Mouse (Mus musculus) kidney, adult 2 months (tissue): ENCODE data around the gene Grik4. TPM values are rescaled to one million over a fixed set of nuclear protein-coding genes. Genes with fewer than 3 reads are reported as not detected.

Experiments
- DNase-seq: peaks from one replicate; pipeline ENCODE4 v3.0.0; 2021
- H3K27ac ChIP-seq: fragments of 200-500 bp; 2 replicates; pipeline ENCODE4 v1.5.1; 2012; ENCODE audit warnings: low read depth, low read length, control low read depth, inconsistent platforms; ENCODE audit not compliant: insufficient read depth
- H3K27me3 ChIP-seq: fragments of 200-500 bp; replicated peaks from 2 replicates; pipeline ENCODE4 v1.6.1; 2012; ENCODE audit warnings: mild to moderate bottlenecking, moderate library complexity, low read length, inconsistent platforms; ENCODE audit not compliant: control insufficient read depth, insufficient read depth
- H3K36me3 ChIP-seq: fragments of 200-500 bp; 2 replicates; pipeline ENCODE4 v1.6.1; 2012; ENCODE audit warnings: mild to moderate bottlenecking, moderate library complexity, low read length, inconsistent platforms; ENCODE audit not compliant: control insufficient read depth, insufficient read depth
- H3K4me1 ChIP-seq: fragments of 200-500 bp; 2 replicates; pipeline ENCODE4 v1.6.1; 2011; ENCODE audit warnings: low read length; ENCODE audit not compliant: control insufficient read depth, insufficient read depth
- H3K4me3 ChIP-seq: fragments of 200-500 bp; 2 replicates; pipeline ENCODE4 v1.5.1; 2011; ENCODE audit warnings: mild to moderate bottlenecking, low read depth, low read length, control low read depth; ENCODE audit not compliant: insufficient read depth
- CTCF ChIP-seq: fragments of 200-500 bp; conservative IDR thresholded peaks from 2 replicates; pipeline ENCODE4 v1.5.1; 2011; ENCODE audit warnings: low read depth, mild to moderate bottlenecking, control low read depth, low read length, moderate library complexity, mixed read lengths; ENCODE audit not compliant: insufficient read depth, insufficient read length
- POLR2A ChIP-seq: fragments of 200-500 bp; IDR thresholded peaks from one replicate; pipeline ENCODE4 v1.6.1; 2011; ENCODE audit warnings: low read depth, low read length, control low read depth
- WGBS: fragments of 180-500 bp; shearing (Covaris S2); methylation state at CpG from one replicate; pipeline ENCODE4 v1.1.7; 2018; 5-methylcytosine and 5-hydroxymethylcytosine counted together
- polyA plus RNA-seq: library from polyadenylated mRNA; depleted of rRNA; stranded (reverse); fragments of >200 nt; gene quantifications from 2 replicates; pipeline ENCODE4 v1.2.3, GENCODE M21; 2012

Grik4 gene
- polyA plus RNA-seq, 1 experiment = 0.05 TPM

DNA sequence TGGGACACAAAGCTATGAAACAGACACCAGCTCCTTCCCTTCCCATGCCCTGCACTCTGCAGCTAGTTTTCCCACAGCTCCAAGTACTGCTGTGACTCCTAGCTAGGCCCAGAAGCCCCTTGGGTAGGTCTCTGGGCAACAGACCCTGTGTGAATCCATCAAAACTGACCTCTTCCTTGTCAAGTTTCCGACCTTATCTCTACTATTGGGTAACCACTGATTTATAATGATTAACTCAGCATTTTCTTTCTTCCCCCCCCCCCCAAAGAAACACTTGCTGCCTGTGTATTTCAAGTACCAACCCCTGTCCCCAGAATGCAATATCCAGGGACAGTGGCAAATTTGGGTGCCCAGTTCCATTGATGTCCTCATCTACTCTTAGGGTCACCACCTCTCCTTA lies 437.3 kb downstream of the Grik4 start:
- WGBS = 59% methylated on average over 1 of the region's 1 CpGs
- TF ChIP-seq CTCF (no peak), POLR2A (no peak)
- Histone ChIP-seq H3K36me3 (no peaks in the 10 kb centered on the region), H3K4me1 (peaks cover 8% of the 10 kb centered on the region; the same call in 1 of the 2 replicates), H3K27me3 (no peaks in the 10 kb centered on the region), H3K27ac (no peak overlapping the region), H3K4me3 (no peak overlapping the region)
- DNase-seq = no peak

- Histone ChIP-seq H3K4me1 (peaks cover 6% of the 10 kb centered on the region; the same call in 1 of the 2 replicates), H3K27me3 (no peaks in the 10 kb centered on the region), H3K4me3 (peak overlapping the region; percentile 42), H3K27ac (peak overlapping the region; percentile 86), H3K36me3 (no peaks in the 10 kb centered on the region)
- no peak for TF ChIP-seq CTCF
- no peak for TF ChIP-seq POLR2A
- DNase-seq = peak; percentile 72
- 64% methylated on average over 3 of the region's 3 CpGs for WGBS
These were observed 439.3 kb downstream of the Grik4 start for GRCm38 (mm10) chr9:42504971-42505510.

GRCm38 (mm10) chr9:42504559-42504958 lies 439.7 kb downstream of the Grik4 start:
- H3K4me3 ChIP-seq = no peak overlapping the region
- no peaks in the 10 kb centered on the region for H3K36me3 ChIP-seq
- H3K27ac ChIP-seq = peak overlapping the region; percentile 86
- 68% methylated on average over 11 of the region's 11 CpGs for WGBS
- no peaks in the 10 kb centered on the region for H3K27me3 ChIP-seq
- no peak for DNase-seq
- TF ChIP-seq CTCF = no peak
- no peak for TF ChIP-seq POLR2A
- peaks cover 6% of the 10 kb centered on the region; the same call in 1 of the 2 replicates for H3K4me1 ChIP-seq

DNA sequence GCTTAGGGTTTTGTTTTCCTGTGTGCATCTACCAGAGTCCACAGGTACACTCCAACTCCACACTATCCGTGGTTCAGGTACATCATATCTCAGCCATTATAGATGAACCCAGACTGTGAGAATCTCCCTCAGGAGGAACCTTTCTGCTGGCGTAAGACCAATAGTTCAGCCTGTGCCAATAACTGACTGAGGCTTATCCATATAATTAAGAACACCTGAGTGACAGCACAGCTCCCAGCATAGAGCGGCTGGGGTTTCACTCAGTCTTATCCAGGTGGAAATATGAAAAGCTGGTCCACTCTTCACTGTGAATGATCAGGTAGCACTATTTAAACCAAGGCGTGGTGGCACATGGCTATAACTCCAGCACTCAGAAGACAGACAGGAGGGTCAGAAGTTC lies 440.6 kb downstream of the Grik4 start:
- H3K4me1 ChIP-seq = peaks cover 6% of the 10 kb centered on the region; the same call in 1 of the 2 replicates
- H3K27me3 ChIP-seq = no peaks in the 10 kb centered on the region
- DNase-seq = no peak
- TF ChIP-seq POLR2A (no peak), CTCF (no peak)
- WGBS = 76% methylated on average over 4 of the region's 4 CpGs
- no peak overlapping the region for H3K4me3 ChIP-seq
- no peak overlapping the region for H3K27ac ChIP-seq
- H3K36me3 ChIP-seq = no peaks in the 10 kb centered on the region

DNA sequence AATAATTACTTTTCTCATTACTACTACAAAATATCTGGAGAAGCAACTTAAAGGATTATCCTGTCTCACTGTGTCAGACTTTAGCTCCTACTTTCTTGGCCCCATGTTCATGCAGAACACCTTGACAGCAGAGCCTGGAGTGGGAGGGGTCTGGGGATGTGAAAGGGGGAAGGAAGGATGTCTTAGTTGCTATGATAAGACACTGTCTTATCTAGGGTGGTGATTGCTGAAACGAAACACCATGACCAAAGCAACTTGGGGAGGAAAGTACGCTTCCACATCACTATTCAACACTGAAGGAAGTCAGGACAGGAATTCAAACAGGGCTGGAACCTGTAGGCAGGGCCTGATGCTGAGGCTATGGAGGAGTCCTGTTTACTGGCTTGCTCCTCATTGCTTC lies 448.0 kb downstream of the Grik4 start:
- Histone ChIP-seq H3K27me3 (no peaks in the 10 kb centered on the region), H3K36me3 (no peaks in the 10 kb centered on the region), H3K4me1 (no peaks in the 10 kb centered on the region), H3K4me3 (no peak overlapping the region), H3K27ac (no peak overlapping the region)
- 85% methylated on average over 2 of the region's 2 CpGs for WGBS
- DNase-seq = no peak
- TF ChIP-seq CTCF (no peak), POLR2A (no peak)

- H3K36me3 ChIP-seq = no peaks in the 10 kb centered on the region
- H3K27ac ChIP-seq = no peak overlapping the region
- no peak for DNase-seq
- WGBS = 78% methylated on average over 9 of the region's 9 CpGs
- H3K4me1 ChIP-seq = no peaks in the 10 kb centered on the region; the same call in 1 of the 2 replicates
- no peak overlapping the region for H3K4me3 ChIP-seq
- no peaks in the 10 kb centered on the region for H3K27me3 ChIP-seq
- TF ChIP-seq CTCF (no peak), POLR2A (no peak)
These were observed 452.5 kb downstream of the Grik4 start for GRCm38 (mm10) chr9:42491780-42492179.

DNA sequence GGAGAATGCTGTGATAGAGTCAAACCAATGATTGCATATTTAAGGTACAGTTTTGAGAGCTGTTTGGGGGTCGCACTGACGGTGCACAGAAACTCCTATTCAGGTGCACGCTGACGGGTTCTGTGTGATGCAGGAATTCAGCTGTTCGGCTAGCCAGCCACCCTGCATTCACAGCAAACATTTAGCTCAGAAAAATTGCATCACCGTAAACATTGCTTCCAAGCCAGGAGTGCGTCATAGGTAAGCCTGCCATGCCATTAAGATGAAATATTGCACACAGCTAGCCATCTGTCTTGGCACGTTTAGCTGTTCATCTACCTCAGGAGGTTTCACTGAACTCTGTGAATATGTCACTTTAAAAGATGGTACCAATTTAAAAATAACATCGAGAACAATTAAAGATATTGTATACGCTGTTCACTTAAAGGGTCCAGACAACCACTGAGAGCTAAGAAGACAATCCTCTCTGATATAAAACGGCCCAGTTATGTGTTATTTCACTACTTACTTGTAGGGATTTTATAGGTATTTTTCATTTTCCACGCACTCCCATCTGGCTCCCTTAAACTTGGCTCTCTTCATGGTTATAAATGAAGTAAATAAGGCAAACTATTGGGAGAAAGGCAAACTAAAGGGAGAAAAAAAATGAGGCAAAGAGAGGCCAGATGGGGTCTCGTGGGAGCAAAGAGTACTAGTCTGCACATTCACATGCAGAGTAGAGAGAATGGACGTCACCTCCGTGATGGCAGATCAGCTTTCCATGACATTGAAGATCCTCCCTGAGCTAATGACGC lies 453.5 kb downstream of the Grik4 start:
- TF ChIP-seq POLR2A (no peak), CTCF (no peak)
- DNase-seq = no peak
- 72% methylated on average over 16 of the region's 16 CpGs for WGBS

More for the DNA sequence above, 453.5 kb downstream of the Grik4 start:
- H3K36me3 ChIP-seq = no peaks in the 10 kb centered on the region
- no peak overlapping the region for H3K27ac ChIP-seq
- H3K4me1 ChIP-seq = no peaks in the 10 kb centered on the region; the same call in 1 of the 2 replicates
- H3K27me3 ChIP-seq = no peaks in the 10 kb centered on the region
- H3K4me3 ChIP-seq = no peak overlapping the region
